Mouse (Mus musculus) hindbrain, postnatal 0 days (tissue): ENCODE data around the gene Gm13276. TPM values are rescaled to one million over a fixed set of nuclear protein-coding genes. Genes with fewer than 3 reads are reported as not detected.
"Not testable (repeated sequence)": the region's sequence is repeated elsewhere in the genome, so short reads cannot be mapped to it uniquely, and the experiment has no call there.

Experiments
- ATAC-seq: fragments of 200-750 bp; cut with Nextera tagmentation; 2 replicates; pipeline ENCODE4 v1.8.0; 2017; ENCODE audit warnings: mild to moderate bottlenecking, moderate TSS enrichment, moderate library complexity
- DNase-seq: peaks from one replicate; pipeline ENCODE4 v3.0.0-alpha.2; 2015; ENCODE audit warnings: low spot score
- H3K27ac ChIP-seq: fragments of 300-500 bp; sonication (generic); 2 replicates; pipeline ENCODE4 v1.5.1; 2014; ENCODE audit warnings: mild to moderate bottlenecking
- H3K27me3 ChIP-seq: fragments of 300-500 bp; sonication (generic); 2 replicates; pipeline ENCODE4 v1.6.1; 2014; ENCODE audit warnings: low read length, mixed read lengths; ENCODE audit not compliant: insufficient read depth
- H3K36me3 ChIP-seq: fragments of 300-500 bp; sonication (generic); 2 replicates; pipeline ENCODE4 v1.6.1; 2014; ENCODE audit warnings: low read length, mixed read lengths; ENCODE audit not compliant: insufficient read depth
- H3K4me1 ChIP-seq: fragments of 300-500 bp; sonication (generic); 2 replicates; pipeline ENCODE4 v1.6.1; 2014; ENCODE audit warnings: antibody characterized with exemption, low read length, mixed read lengths; ENCODE audit not compliant: insufficient read depth
- H3K4me2 ChIP-seq: fragments of 300-500 bp; sonication (generic); 2 replicates; pipeline ENCODE4 v1.6.1; 2014; ENCODE audit warnings: low read depth, mild to moderate bottlenecking, low read length, moderate library complexity, mixed read lengths
- H3K4me3 ChIP-seq: fragments of 300-500 bp; sonication (generic); 2 replicates; pipeline ENCODE4 v1.5.1; 2014; ENCODE audit warnings: low read length
- H3K9ac ChIP-seq: fragments of 300-500 bp; sonication (generic); replicated peaks from 2 replicates; pipeline ENCODE4 v1.6.1; 2014; ENCODE audit warnings: mild to moderate bottlenecking, low read length, moderate library complexity, mixed read lengths
- H3K9me3 ChIP-seq: fragments of 300-500 bp; sonication (generic); 2 replicates; pipeline ENCODE4 v1.6.1; 2016; ENCODE audit warnings: low read length, mixed read lengths
- CTCF ChIP-seq: IDR thresholded peaks from 2 replicates; pipeline ENCODE4 v1.5.1; 2016; ENCODE audit warnings: antibody characterized with exemption, control low read depth, low read depth
- WGBS: fragments of 180-500 bp; shearing (Covaris S2); extraction: QIAGEN DNeasy Blood & Tissue Kit; methylation state at CpG from one replicate; pipeline ENCODE4 v1.1.7; 2014; 5-methylcytosine and 5-hydroxymethylcytosine counted together
- polyA plus RNA-seq: library from polyadenylated mRNA; unstranded; fragments of >200 nt; fragmentation: Nextera tagmentation; extraction: Ambion mirVana; gene quantifications from 2 replicates; pipeline ENCODE4 v1.2.1, GENCODE M21; 2015
- total RNA-seq: library from RNA; depleted of rRNA; stranded (reverse); fragments of >200 nt; gene quantifications from 2 replicates; pipeline ENCODE4 v1.2.3, GENCODE M21; 2014; rRNA removed

Gene Gm13276
- total RNA-seq (not detected in 2 replicates), polyA plus RNA-seq (not detected in 2 replicates)

- H3K4me2 ChIP-seq, H3K27me3 ChIP-seq, DNase-seq, ATAC-seq, H3K4me1 ChIP-seq, H3K9ac ChIP-seq, H3K27ac ChIP-seq, H3K4me3 ChIP-seq, H3K9me3 ChIP-seq, H3K36me3 ChIP-seq: not testable (repeated sequence)
- WGBS: no CpG with 5 or more reads among the region's 27 CpGs
Observed at GRCm38 (mm10) chr4:88785409-88785808, at the start of gene Gm13276. Gene Gm13276, plus strand, starts transcription at chr4:88785709.

- DNase-seq (peak; percentile 69), ATAC-seq (no peak)
- no peaks in the 10 kb centered on the region for H3K9me3 ChIP-seq
- no peaks in the 10 kb centered on the region for H3K36me3 ChIP-seq
- no peaks in the 10 kb centered on the region for H3K27me3 ChIP-seq
- no peak overlapping the region for H3K4me2 ChIP-seq
- peak; percentile 82 for TF ChIP-seq CTCF
- no peak overlapping the region for H3K9ac ChIP-seq
- H3K27ac ChIP-seq: no peak overlapping the region
- no peaks in the 10 kb centered on the region for H3K4me1 ChIP-seq
- no peak overlapping the region for H3K4me3 ChIP-seq
- WGBS: 2% methylated on average over 2 of the region's 2 CpGs
Observed at GRCm38 (mm10) chr4:88738480-88738879, 47.0 kb upstream of the Gm13276 start.

- Histone ChIP-seq H3K4me3 (no peak overlapping the region), H3K9me3 (no peaks in the 10 kb centered on the region), H3K4me1 (no peaks in the 10 kb centered on the region), H3K9ac (no peak overlapping the region), H3K27me3 (no peaks in the 10 kb centered on the region), H3K36me3 (no peaks in the 10 kb centered on the region), H3K4me2 (no peak overlapping the region), H3K27ac (no peak overlapping the region)
- TF ChIP-seq CTCF: no peak
- DNase-seq (no peak), ATAC-seq (no peak)
- WGBS: 88% methylated on average over 6 of the region's 6 CpGs
Observed at GRCm38 (mm10) chr4:88739036-88739435, 46.5 kb upstream of the Gm13276 start.

GRCm38 (mm10) chr4:88741426-88741825 lies 44.1 kb upstream of the Gm13276 start:
- Histone ChIP-seq H3K4me3 (no peak overlapping the region), H3K9ac (no peak overlapping the region), H3K27ac (no peak overlapping the region), H3K4me2 (no peak overlapping the region), H3K4me1 (no peaks in the 10 kb centered on the region), H3K9me3 (no peaks in the 10 kb centered on the region), H3K36me3 (no peaks in the 10 kb centered on the region), H3K27me3 (no peaks in the 10 kb centered on the region)
- no peak for DNase-seq
- no peak for TF ChIP-seq CTCF
- ATAC-seq: no peak
- 83% methylated on average over 4 of the region's 4 CpGs for WGBS

- no peak overlapping the region for H3K9ac ChIP-seq
- 80% methylated on average over 7 of the region's 7 CpGs for WGBS
- H3K4me1 ChIP-seq: no peaks in the 10 kb centered on the region
- ATAC-seq (no peak), DNase-seq (no peak)
- peak; percentile 39; the same call in 1 of the 2 replicates for TF ChIP-seq CTCF
- H3K4me3 ChIP-seq: no peak overlapping the region
- H3K9me3 ChIP-seq: no peaks in the 10 kb centered on the region
- no peaks in the 10 kb centered on the region for H3K27me3 ChIP-seq
- no peaks in the 10 kb centered on the region for H3K36me3 ChIP-seq
- H3K4me2 ChIP-seq: no peak overlapping the region
- no peak overlapping the region for H3K27ac ChIP-seq
Observed at GRCm38 (mm10) chr4:88742771-88743371, 42.6 kb upstream of the Gm13276 start.

GRCm38 (mm10) chr4:88744207-88744606 lies 41.3 kb upstream of the Gm13276 start:
- ATAC-seq: no peak
- Histone ChIP-seq H3K27me3 (no peaks in the 10 kb centered on the region), H3K36me3 (no peaks in the 10 kb centered on the region), H3K4me3 (no peak overlapping the region), H3K9me3 (no peaks in the 10 kb centered on the region), H3K4me1 (no peaks in the 10 kb centered on the region), H3K9ac (no peak overlapping the region), H3K27ac (no peak overlapping the region), H3K4me2 (no peak overlapping the region)
- no peak for TF ChIP-seq CTCF
- 79% methylated on average over 3 of the region's 3 CpGs for WGBS
- DNase-seq: no peak

GRCm38 (mm10) chr4:88749926-88750325 lies 35.6 kb upstream of the Gm13276 start:
- no peak overlapping the region for H3K27ac ChIP-seq
- no peaks in the 10 kb centered on the region for H3K36me3 ChIP-seq
- H3K27me3 ChIP-seq: no peaks in the 10 kb centered on the region
- H3K4me3 ChIP-seq: no peak overlapping the region
- no peak overlapping the region for H3K4me2 ChIP-seq
- ATAC-seq: no peak
- WGBS: 63% methylated on average over 6 of the region's 6 CpGs
- H3K9ac ChIP-seq: no peak overlapping the region
- H3K4me1 ChIP-seq: no peaks in the 10 kb centered on the region
- DNase-seq: no peak
- TF ChIP-seq CTCF: no peak
- H3K9me3 ChIP-seq: no peaks in the 10 kb centered on the region

- not testable (repeated sequence) for H3K9me3 ChIP-seq, H3K9ac ChIP-seq, H3K27me3 ChIP-seq, H3K4me3 ChIP-seq, ATAC-seq, DNase-seq, H3K4me1 ChIP-seq, H3K27ac ChIP-seq, H3K36me3 ChIP-seq, H3K4me2 ChIP-seq
- WGBS: 77% methylated on average over 13 of the region's 15 CpGs
Observed at GRCm38 (mm10) chr4:88754818-88755340, 30.6 kb upstream of the Gm13276 start, which contains the start of gene Gm13271. Gene Gm13271, plus strand, starts transcription at chr4:88754868.

- not testable (repeated sequence) for H3K9me3 ChIP-seq, H3K4me1 ChIP-seq, H3K27me3 ChIP-seq, ATAC-seq, H3K36me3 ChIP-seq
- peak overlapping the region; percentile 63 for H3K4me2 ChIP-seq
- 12% methylated on average over 28 of the region's 31 CpGs for WGBS
- peak overlapping the region; percentile 37 for H3K9ac ChIP-seq
- peak overlapping the region; percentile 41 for H3K4me3 ChIP-seq
- peak; percentile 1 for DNase-seq
- peak overlapping the region; percentile 78 for H3K27ac ChIP-seq
Observed at GRCm38 (mm10) chr4:88756581-88757513, 28.7 kb upstream of the Gm13276 start.
